ENCODE assay signal across 17 mouse cellular contexts in the genomic region with DNA sequence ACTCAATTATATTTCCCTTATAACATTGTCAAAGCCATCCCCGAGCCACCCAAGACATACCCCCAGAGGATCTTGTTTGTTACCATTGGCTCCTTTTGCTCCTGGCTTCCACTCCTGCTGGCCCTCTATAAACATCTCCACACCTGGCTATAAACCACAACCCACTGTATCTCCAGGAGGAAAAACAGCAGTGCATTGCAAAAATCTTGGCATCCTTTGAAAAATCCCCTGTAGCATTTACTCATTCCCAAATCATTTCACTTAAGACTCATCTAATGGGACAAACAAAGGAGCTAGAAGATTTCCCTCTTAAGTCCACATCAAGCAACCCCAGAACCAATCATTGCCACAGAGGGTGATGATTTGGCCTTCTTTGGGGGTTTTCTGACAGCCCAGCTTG.
DNase-seq lines count a peak whose midpoint lies in the region; ATAC-seq lines count a peak whose summit lies in the region.
"Had no signal": no experiment of that assay in that cellular context is flagged by ENCODE, and none has a peak within 500 bp of the region (broad histone marks: within the 10 kb centered on the region; RNA-seq: fewer than 3 reads in every experiment).

No protein-coding gene starts in this region.

- H3K27ac ChIP-seq in lung, embryonic 15.5 days = 0 out of 2 replicates have a peak overlapping the region, but pooled peaks have one; percentile 20
- peak overlapping the region; percentile 53; the same call in 1 of the 2 replicates for H3K27ac ChIP-seq in limb, embryonic 12.5 days
- H3K27ac ChIP-seq: embryonic facial prominence, embryonic 13.5 days; heart, adult 2 months; hindbrain, embryonic 10.5 days; hindbrain, embryonic 15.5 days had no signal

- H3K27me3 ChIP-seq in lung, embryonic 15.5 days = no peaks in the 10 kb centered on the region
- no peaks in the 10 kb centered on the region for H3K27me3 ChIP-seq in limb, embryonic 12.5 days
- H3K27me3 ChIP-seq: embryonic facial prominence, embryonic 13.5 days; hindbrain, embryonic 15.5 days had no signal

- no peak overlapping the region for H3K4me2 ChIP-seq in lung, embryonic 15.5 days
- H3K4me2 ChIP-seq in limb, embryonic 12.5 days = no peak overlapping the region
- H3K4me2 ChIP-seq: embryonic facial prominence, embryonic 13.5 days; heart, embryonic 12.5 days; hindbrain, embryonic 15.5 days had no signal

- 50% methylated on average over 1 of the region's 1 CpGs for WGBS in lung, embryonic 15.5 days
- whole genome bisulfite sequencing in limb, embryonic 12.5 days = 49% methylated on average over 1 of the region's 1 CpGs

- no peak overlapping the region for H3K9ac ChIP-seq in lung, embryonic 15.5 days
- no peak overlapping the region for H3K9ac ChIP-seq in limb, embryonic 12.5 days (replicated peaks)
- H3K9ac ChIP-seq: embryonic facial prominence, embryonic 13.5 days; heart, embryonic 12.5 days; hindbrain, embryonic 15.5 days had no signal

- peaks cover 31% of the 10 kb centered on the region for H3K4me1 ChIP-seq in lung, embryonic 15.5 days
- H3K4me1 ChIP-seq in limb, embryonic 12.5 days (replicated peaks) = peaks cover 12% of the 10 kb centered on the region; the same call in 1 of the 2 replicates
- H3K4me1 ChIP-seq: heart, embryonic 12.5 days had no signal

- ATAC-seq in lung, embryonic 15.5 days (ENCODE audit: borderline replicate concordance, extremely low read depth, low FRiP score, low TSS enrichment) = no peak
- ATAC-seq in limb, embryonic 12.5 days (ENCODE audit: insufficient number of reproducible peaks, insufficient read depth, low FRiP score, low TSS enrichment, low read depth) = no peak
- ATAC-seq: intestine, embryonic 16.5 days had no signal

- no peaks in the 10 kb centered on the region for H3K9me3 ChIP-seq in lung, embryonic 15.5 days
- H3K9me3 ChIP-seq in limb, embryonic 12.5 days = no peaks in the 10 kb centered on the region
- H3K9me3 ChIP-seq: embryonic facial prominence, embryonic 13.5 days; heart, embryonic 12.5 days; hindbrain, embryonic 10.5 days; hindbrain, embryonic 15.5 days had no signal

- no peak for DNase-seq in lung, postnatal 14 days
- peak; percentile 96 for DNase-seq in fat pad, adult 2 months (ENCODE audit: extremely low read depth, low read depth, low spot score)
- no peak for DNase-seq in kidney, adult 18-20 months
- DNase-seq in Muller cell, postnatal 12 days (ENCODE audit: inconsistent ontology term) = no peak
- DNase-seq: adrenal gland, adult 8-10 months; adrenal gland, postnatal 36 days; cerebellum, adult 11 months; cerebellum, adult 9-10 months; cerebellum, postnatal 25 days; heart, adult 2 months had no signal

- H3K4me3 ChIP-seq in lung, embryonic 15.5 days = no peak overlapping the region
- H3K4me3 ChIP-seq in limb, embryonic 12.5 days (replicated peaks) = no peak overlapping the region
- H3K4me3 ChIP-seq: embryonic facial prominence, embryonic 13.5 days; heart, adult 2 months; heart, embryonic 12.5 days; hindbrain, embryonic 10.5 days; hindbrain, embryonic 15.5 days had no signal

- H3K36me3 ChIP-seq in lung, embryonic 15.5 days = no peaks in the 10 kb centered on the region
- H3K36me3 ChIP-seq in limb, embryonic 12.5 days = no peaks in the 10 kb centered on the region
- H3K36me3 ChIP-seq: embryonic facial prominence, embryonic 13.5 days; heart, embryonic 12.5 days; hindbrain, embryonic 10.5 days; hindbrain, embryonic 15.5 days had no signal
